Mouse (Mus musculus): ENCODE measurements around the gene Olfr220. TPM values are rescaled to one million over a fixed set of nuclear protein-coding genes. Genes with fewer than 3 reads are reported as not detected.

Olfr220 gene
- not detected in 2 replicates for polyA plus RNA-seq (2015; fragmentation: Nextera tagmentation; extraction: Ambion mirVana)

DNA sequence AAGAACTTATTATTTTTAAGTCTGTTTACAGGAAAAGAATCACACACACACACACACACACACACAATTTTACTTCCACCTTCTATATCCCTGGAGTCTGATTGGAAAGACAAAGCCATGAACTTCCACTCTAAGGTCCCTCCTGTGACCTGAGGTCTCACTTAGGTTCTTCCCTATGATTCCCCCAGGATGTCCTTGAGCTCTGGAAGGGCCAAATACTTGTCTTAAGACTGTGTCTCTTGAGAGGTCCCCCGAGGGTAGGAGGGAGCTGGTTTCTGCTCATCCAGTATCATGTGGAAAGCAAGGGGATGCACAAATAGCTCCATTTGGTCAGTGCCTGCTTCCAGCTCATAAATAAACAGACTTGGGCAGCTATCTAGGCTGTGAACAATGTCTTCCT lies at the start of gene Olfr220:
TSS of gene Olfr220 (plus strand) at position 301 of the 400 bp plus-strand sequence.
- H3K36me3 ChIP-seq: no peaks in the 10 kb centered on the region
- H3K27me3 ChIP-seq (replicated peaks): no peaks in the 10 kb centered on the region
- 47% methylated on average over 1 of the region's 1 CpGs for WGBS
- H3K4me3 ChIP-seq (replicated peaks): no peak within 1 kb of the TSS
- H3K27ac ChIP-seq: no peak within 1 kb of the TSS
- no peak for ATAC-seq
- no peak within 1 kb of the TSS for H3K9ac ChIP-seq
- no peak within 1 kb of the TSS for H3K4me2 ChIP-seq (replicated peaks)
- H3K4me1 ChIP-seq (replicated peaks): no peaks in the 10 kb centered on the region
- H3K9me3 ChIP-seq: no peaks in the 10 kb centered on the region

- no peak for ATAC-seq
- WGBS: 81% methylated on average over 4 of the region's 4 CpGs
These were observed 18.9 kb upstream of the Olfr220 start for GRCm38 (mm10) chr1:174422959-174423358.

GRCm38 (mm10) chr1:174423764-174424163 lies 18.1 kb upstream of the Olfr220 start, which contains the start of gene Olfr414:
TSS of gene Olfr414 (plus strand) at chr1:174424064.
- 80% methylated on average over 1 of the region's 1 CpGs for WGBS
- Histone ChIP-seq H3K4me1 (replicated peaks) (no peaks in the 10 kb centered on the region), H3K4me3 (replicated peaks) (no peak within 1 kb of the TSS), H3K36me3 (no peaks in the 10 kb centered on the region), H3K27ac (no peak within 1 kb of the TSS), H3K9ac (no peak within 1 kb of the TSS), H3K27me3 (replicated peaks) (no peaks in the 10 kb centered on the region), H3K4me2 (replicated peaks) (no peak within 1 kb of the TSS), H3K9me3 (no peaks in the 10 kb centered on the region)
- ATAC-seq: no peak

More at GRCm38 (mm10) chr1:174422959-174423358, 18.9 kb upstream of the Olfr220 start:
- no peaks in the 10 kb centered on the region for H3K4me1 ChIP-seq (replicated peaks)
- H3K27me3 ChIP-seq (replicated peaks): no peaks in the 10 kb centered on the region
- H3K4me3 ChIP-seq (replicated peaks): no peak overlapping the region
- no peak overlapping the region for H3K4me2 ChIP-seq (replicated peaks)
- H3K27ac ChIP-seq: no peak overlapping the region
- H3K9ac ChIP-seq: no peak overlapping the region
- no peaks in the 10 kb centered on the region for H3K36me3 ChIP-seq
- no peaks in the 10 kb centered on the region for H3K9me3 ChIP-seq

- Histone ChIP-seq H3K4me3 (replicated peaks) (no peak overlapping the region), H3K27ac (no peak overlapping the region), H3K9me3 (no peaks in the 10 kb centered on the region), H3K4me1 (replicated peaks) (no peaks in the 10 kb centered on the region), H3K4me2 (replicated peaks) (no peak overlapping the region), H3K9ac (no peak overlapping the region), H3K36me3 (no peaks in the 10 kb centered on the region), H3K27me3 (replicated peaks) (no peaks in the 10 kb centered on the region)
- ATAC-seq: no peak; the same call in 1 of the 2 replicates
- 55% methylated on average over 3 of the region's 3 CpGs for WGBS
These were observed 15.5 kb upstream of the Olfr220 start for GRCm38 (mm10) chr1:174426180-174426986.

GRCm38 (mm10) chr1:174427402-174427801 lies 14.5 kb upstream of the Olfr220 start:
- H3K9ac ChIP-seq: no peak overlapping the region
- H3K9me3 ChIP-seq: no peaks in the 10 kb centered on the region
- H3K4me1 ChIP-seq (replicated peaks): no peaks in the 10 kb centered on the region
- H3K4me3 ChIP-seq (replicated peaks): no peak overlapping the region
- ATAC-seq: no peak
- H3K4me2 ChIP-seq (replicated peaks): no peak overlapping the region
- H3K27me3 ChIP-seq (replicated peaks): no peaks in the 10 kb centered on the region
- H3K36me3 ChIP-seq: no peaks in the 10 kb centered on the region
- H3K27ac ChIP-seq: no peak overlapping the region
- 77% methylated on average over 1 of the region's 1 CpGs for WGBS

DNA sequence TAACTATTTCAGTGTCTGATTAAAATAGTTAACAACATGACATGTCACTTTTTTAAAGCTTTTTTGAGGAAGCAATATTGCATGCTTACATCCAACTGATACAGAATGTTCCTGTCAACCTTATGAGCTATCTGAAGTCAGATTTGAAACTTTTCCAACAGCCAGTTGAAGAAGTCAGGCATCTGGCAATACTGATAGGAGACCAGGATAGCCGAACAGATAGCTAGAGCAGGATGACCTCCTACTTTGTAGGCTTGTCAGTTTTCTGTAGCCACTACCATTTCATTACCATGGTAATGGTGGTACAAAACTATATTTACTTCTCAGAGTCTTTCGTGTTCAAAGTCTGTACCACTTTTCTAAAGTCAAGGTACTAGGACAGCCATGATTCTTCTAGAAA lies 13.5 kb upstream of the Olfr220 start:
- no peak overlapping the region for H3K9ac ChIP-seq
- H3K4me2 ChIP-seq (replicated peaks): no peak overlapping the region
- 86% methylated on average over 2 of the region's 2 CpGs for WGBS
- H3K4me1 ChIP-seq (replicated peaks): no peaks in the 10 kb centered on the region
- no peak overlapping the region for H3K4me3 ChIP-seq (replicated peaks)
- H3K27ac ChIP-seq: no peak overlapping the region
- ATAC-seq: no peak
- H3K9me3 ChIP-seq: no peaks in the 10 kb centered on the region
- no peaks in the 10 kb centered on the region for H3K27me3 ChIP-seq (replicated peaks)
- H3K36me3 ChIP-seq: no peaks in the 10 kb centered on the region

GRCm38 (mm10) chr1:174434121-174434520 lies 7.8 kb upstream of the Olfr220 start:
- no peak overlapping the region for H3K4me3 ChIP-seq (replicated peaks)
- 25% methylated on average over 1 of the region's 1 CpGs for WGBS
- H3K4me2 ChIP-seq (replicated peaks): no peak overlapping the region
- no peaks in the 10 kb centered on the region for H3K9me3 ChIP-seq
- no peaks in the 10 kb centered on the region for H3K36me3 ChIP-seq
- ATAC-seq: no peak
- no peaks in the 10 kb centered on the region for H3K4me1 ChIP-seq (replicated peaks)
- no peaks in the 10 kb centered on the region for H3K27me3 ChIP-seq (replicated peaks)
- H3K9ac ChIP-seq: no peak overlapping the region
- H3K27ac ChIP-seq: no peak overlapping the region

- H3K4me1 ChIP-seq (replicated peaks): no peaks in the 10 kb centered on the region
- WGBS: 82% methylated on average over 2 of the region's 2 CpGs
- no peak overlapping the region for H3K4me3 ChIP-seq (replicated peaks)
- H3K4me2 ChIP-seq (replicated peaks): no peak overlapping the region
- ATAC-seq: no peak
- H3K9ac ChIP-seq: no peak overlapping the region
- no peaks in the 10 kb centered on the region for H3K36me3 ChIP-seq
- H3K27me3 ChIP-seq (replicated peaks): no peaks in the 10 kb centered on the region
- no peaks in the 10 kb centered on the region for H3K9me3 ChIP-seq
- H3K27ac ChIP-seq: no peak overlapping the region
These were observed 13.2 kb downstream of the Olfr220 start for GRCm38 (mm10) chr1:174455100-174455499.

GRCm38 (mm10) chr1:174465385-174465784 lies 23.5 kb downstream of the Olfr220 start:
- no peak for ATAC-seq
- WGBS: 78% methylated on average over 3 of the region's 3 CpGs

DNA sequence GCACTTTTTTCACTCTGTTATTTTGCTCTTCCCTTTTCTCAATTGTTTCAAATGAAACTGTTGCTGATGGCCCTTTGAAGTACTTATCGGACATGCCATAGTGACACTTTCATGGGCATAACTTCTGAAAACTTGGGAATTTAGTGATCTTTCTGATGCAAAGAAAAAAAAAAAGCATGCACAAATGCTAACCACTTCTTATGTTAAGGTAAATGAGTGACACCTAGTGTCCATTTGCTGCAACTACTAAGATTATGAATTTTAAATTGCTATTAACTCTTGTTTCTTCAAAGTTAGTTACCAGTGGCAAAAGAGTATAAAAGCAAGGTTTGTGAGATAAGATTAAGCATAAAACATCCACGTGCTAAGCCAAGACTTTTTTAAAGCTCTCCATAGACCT lies 24.4 kb downstream of the Olfr220 start:
- Histone ChIP-seq H3K9me3 (no peaks in the 10 kb centered on the region), H3K36me3 (no peaks in the 10 kb centered on the region), H3K9ac (no peak overlapping the region), H3K4me3 (replicated peaks) (no peak overlapping the region), H3K27me3 (replicated peaks) (no peaks in the 10 kb centered on the region), H3K27ac (no peak overlapping the region), H3K4me2 (replicated peaks) (no peak overlapping the region), H3K4me1 (replicated peaks) (no peaks in the 10 kb centered on the region)
- 29% methylated on average over 2 of the region's 2 CpGs for WGBS
- no peak for ATAC-seq

More at GRCm38 (mm10) chr1:174465385-174465784, 23.5 kb downstream of the Olfr220 start:
- no peak overlapping the region for H3K4me3 ChIP-seq (replicated peaks)
- no peaks in the 10 kb centered on the region for H3K4me1 ChIP-seq (replicated peaks)
- no peaks in the 10 kb centered on the region for H3K36me3 ChIP-seq
- no peak overlapping the region for H3K4me2 ChIP-seq (replicated peaks)
- H3K9me3 ChIP-seq: no peaks in the 10 kb centered on the region
- no peak overlapping the region for H3K9ac ChIP-seq
- H3K27me3 ChIP-seq (replicated peaks): no peaks in the 10 kb centered on the region
- no peak overlapping the region for H3K27ac ChIP-seq

GRCm38 (mm10) chr1:174469736-174470135 lies 27.9 kb downstream of the Olfr220 start:
- Histone ChIP-seq H3K27me3 (replicated peaks) (no peaks in the 10 kb centered on the region), H3K4me3 (replicated peaks) (no peak overlapping the region), H3K9me3 (no peaks in the 10 kb centered on the region), H3K9ac (no peak overlapping the region), H3K4me2 (replicated peaks) (no peak overlapping the region), H3K4me1 (replicated peaks) (no peaks in the 10 kb centered on the region), H3K36me3 (no peaks in the 10 kb centered on the region), H3K27ac (no peak overlapping the region)
- 1% methylated on average over 6 of the region's 6 CpGs for WGBS
- ATAC-seq: peak; percentile 63; the same call in 1 of the 2 replicates

- no peaks in the 10 kb centered on the region for H3K4me1 ChIP-seq (replicated peaks)
- H3K27ac ChIP-seq: no peak overlapping the region
- H3K9ac ChIP-seq: no peak overlapping the region
- 88% methylated on average over 6 of the region's 6 CpGs for WGBS
- H3K27me3 ChIP-seq (replicated peaks): no peaks in the 10 kb centered on the region
- no peaks in the 10 kb centered on the region for H3K9me3 ChIP-seq
- H3K4me2 ChIP-seq (replicated peaks): no peak overlapping the region
- ATAC-seq: no peak
- no peaks in the 10 kb centered on the region for H3K36me3 ChIP-seq
- no peak overlapping the region for H3K4me3 ChIP-seq (replicated peaks)
These were observed 40.7 kb downstream of the Olfr220 start for GRCm38 (mm10) chr1:174482567-174482966.

DNA sequence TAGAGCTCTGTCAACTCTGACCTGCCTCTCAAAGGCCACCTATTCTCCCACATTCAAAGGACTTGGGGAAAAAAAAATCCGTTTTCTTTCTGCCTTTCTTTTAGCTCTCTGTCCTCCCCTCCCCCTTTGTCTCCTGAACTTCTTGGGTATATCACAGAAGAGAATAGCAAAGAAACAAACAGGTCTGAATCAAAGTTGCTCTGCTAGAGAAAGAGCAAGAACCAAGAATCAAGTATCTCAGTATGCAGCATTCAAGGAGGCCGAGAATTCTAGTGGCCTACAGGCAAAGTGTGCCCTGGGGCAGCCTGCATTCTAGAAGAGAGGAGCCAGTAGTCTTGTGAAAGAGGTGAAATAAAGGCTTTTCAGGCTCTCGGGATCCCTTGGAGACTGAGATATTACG lies 58.2 kb downstream of the Olfr220 start:
- Histone ChIP-seq H3K4me1 (replicated peaks) (peaks cover 19% of the 10 kb centered on the region), H3K27ac (no peak overlapping the region), H3K9me3 (no peaks in the 10 kb centered on the region), H3K36me3 (no peaks in the 10 kb centered on the region), H3K9ac (no peak overlapping the region), H3K4me2 (replicated peaks) (no peak overlapping the region), H3K27me3 (replicated peaks) (peaks cover 3% of the 10 kb centered on the region; the same call in 1 of the 2 replicates), H3K4me3 (replicated peaks) (no peak overlapping the region)
- WGBS: 61% methylated on average over 4 of the region's 4 CpGs
- no peak for ATAC-seq
